Mouse (Mus musculus) stomach, postnatal 0 days (tissue): ENCODE measurements at regions not wholly inside any gene's neighbourhood (a gene's known extent, or its start where the extent isn't known, plus 50 kb on each side); places are given as distances from the start of the nearest gene placed in this dataset.

Source experiments
- CTCF ChIP-seq: IDR thresholded peaks from 2 replicates; pipeline ENCODE4 v1.5.1; 2016; ENCODE audit warnings: antibody characterized with exemption, low read depth, mild to moderate bottlenecking, moderate library complexity
- EP300 ChIP-seq: optimal IDR thresholded peaks from 2 replicates; pipeline ENCODE3; 2016; ENCODE audit warnings: antibody characterized with exemption

DNA sequence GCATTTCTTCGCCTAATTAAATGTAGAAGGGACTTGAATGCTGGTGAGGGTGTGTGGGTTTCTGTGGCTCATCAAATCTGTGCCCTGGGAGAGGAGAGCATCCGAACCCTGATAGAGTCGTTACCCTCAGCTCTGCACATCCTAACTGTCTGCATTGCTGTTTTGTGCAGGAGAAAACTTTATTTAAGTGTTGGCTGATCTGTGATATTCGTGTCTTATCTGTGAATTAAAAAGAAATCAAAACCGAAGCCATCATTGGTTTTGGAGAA lies 77.7 kb upstream of the D1Pas1 start:
- TF ChIP-seq CTCF (no peak), EP300 (no peak)
